Mouse (Mus musculus): Measurements from ENCODE around the gene Myrfl.

Gene Myrfl

GRCm38 (mm10) chr10:116896336-116897177 lies at the start of gene Myrfl:
Gene Myrfl (minus strand): TSS chr10:116896919.
- DNase-seq (ENCODE audit: extremely low read depth, insufficient read length, low spot score), result no peak

DNA sequence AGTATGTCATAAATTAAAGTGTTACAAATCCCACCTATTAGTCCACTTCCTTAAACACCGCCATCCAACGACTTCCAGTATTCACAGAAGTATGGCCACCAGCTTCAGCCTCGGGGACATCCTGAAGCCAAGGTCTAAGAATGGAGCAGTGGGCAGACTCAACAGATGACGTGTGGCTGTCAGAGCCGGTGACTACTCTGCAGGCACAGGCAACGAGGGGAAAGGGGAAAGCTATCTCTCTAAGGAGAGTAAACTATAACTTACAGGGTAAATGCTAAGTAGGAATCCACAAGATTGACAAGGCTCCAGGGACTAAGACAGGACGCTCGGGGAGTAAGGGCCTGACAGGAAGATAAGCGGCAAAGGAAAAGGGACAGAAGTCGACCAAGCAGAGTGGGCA lies 48.2 kb upstream of the Myrfl start:
- no peak for DNase-seq (ENCODE audit: extremely low read depth, insufficient read length, low spot score)

DNA sequence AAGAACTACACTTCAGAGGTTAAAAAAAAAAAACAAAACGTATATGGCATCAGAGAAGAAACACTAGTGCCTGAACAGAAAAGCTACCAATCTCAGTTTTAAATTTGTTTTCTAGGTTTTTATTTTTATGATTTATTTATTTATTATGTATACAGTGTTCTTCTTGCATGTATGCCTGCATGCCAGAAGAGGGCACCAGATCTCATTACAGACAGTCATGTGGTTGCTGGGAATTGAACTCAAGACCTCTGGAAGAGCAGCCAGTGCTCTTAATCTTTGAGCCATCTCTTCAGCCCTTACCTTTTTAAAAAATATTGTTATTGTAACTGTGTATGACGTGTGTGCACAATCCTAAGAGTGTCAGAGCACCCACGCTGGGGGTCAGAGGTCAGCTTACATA lies 47.4 kb upstream of the Myrfl start:
- DNase-seq (ENCODE audit: extremely low read depth, insufficient read length, low spot score), result no peak

DNA sequence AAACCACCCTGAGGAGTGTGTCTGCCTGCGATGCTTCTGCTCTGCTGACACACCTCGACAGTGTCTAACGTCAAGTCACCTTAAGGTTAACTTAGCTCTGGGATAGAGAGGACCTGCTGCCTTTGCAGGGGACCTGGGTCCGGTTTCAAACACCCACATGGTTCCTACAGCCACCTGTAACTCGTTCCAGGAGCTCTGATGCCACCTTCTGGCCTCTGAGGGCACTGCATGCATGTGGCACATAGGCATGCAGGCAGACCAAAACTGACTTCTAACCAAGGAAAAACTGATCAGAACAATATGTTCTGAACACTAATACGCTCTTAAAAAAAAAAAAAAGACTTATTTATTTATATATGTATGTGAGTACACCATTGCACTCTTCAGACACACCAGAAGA lies 46.3 kb upstream of the Myrfl start:
- DNase-seq (ENCODE audit: extremely low read depth, insufficient read length, low spot score), result no peak

GRCm38 (mm10) chr10:116935028-116935427 lies 38.3 kb upstream of the Myrfl start:
- no peak for DNase-seq (ENCODE audit: extremely low read depth, insufficient read length, low spot score)

DNA sequence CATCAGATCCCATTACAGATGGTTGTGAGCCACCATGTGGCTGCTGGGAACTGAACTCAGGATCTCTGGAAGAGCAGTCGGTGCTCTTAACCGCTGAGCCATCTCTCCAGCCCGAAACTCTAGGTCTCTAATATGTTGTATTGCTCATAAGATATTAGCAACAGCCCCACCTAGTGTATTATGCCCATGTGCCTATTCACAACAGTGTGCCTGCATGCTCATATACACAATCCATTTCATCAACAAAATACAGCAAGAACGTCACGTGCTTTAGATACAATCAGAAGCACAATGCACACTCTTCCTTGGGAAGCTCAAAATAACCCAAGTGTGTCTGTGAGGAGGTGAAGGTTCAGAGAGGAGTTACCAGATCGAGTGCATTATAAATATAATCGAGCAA lies 37.1 kb upstream of the Myrfl start:
- no peak for DNase-seq (ENCODE audit: extremely low read depth, insufficient read length, low spot score)

DNA sequence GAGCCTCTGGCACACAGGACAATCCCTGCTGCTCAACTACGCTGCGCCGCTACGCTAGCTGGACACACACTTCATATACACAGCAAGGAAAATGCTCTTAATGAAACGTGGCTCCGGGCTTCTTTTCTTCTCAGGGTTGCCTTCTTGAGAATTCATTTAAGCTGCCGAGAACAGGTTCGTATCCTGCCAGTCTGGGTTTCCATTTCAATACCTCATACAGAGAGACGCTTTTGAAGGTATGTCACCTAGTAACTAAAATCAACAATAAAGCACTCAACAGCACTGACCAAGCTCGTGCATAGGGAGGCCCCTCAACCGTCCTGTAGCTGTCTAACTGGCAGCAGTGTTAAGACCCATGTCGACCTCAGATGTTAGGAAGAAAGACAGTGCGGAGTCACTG lies 35.7 kb upstream of the Myrfl start:
- DNase-seq (ENCODE audit: extremely low read depth, insufficient read length, low spot score), result no peak

- DNase-seq (ENCODE audit: extremely low read depth, insufficient read length, low spot score), result no peak
These were observed 34.9 kb upstream of the Myrfl start for GRCm38 (mm10) chr10:116931497-116932179.

DNA sequence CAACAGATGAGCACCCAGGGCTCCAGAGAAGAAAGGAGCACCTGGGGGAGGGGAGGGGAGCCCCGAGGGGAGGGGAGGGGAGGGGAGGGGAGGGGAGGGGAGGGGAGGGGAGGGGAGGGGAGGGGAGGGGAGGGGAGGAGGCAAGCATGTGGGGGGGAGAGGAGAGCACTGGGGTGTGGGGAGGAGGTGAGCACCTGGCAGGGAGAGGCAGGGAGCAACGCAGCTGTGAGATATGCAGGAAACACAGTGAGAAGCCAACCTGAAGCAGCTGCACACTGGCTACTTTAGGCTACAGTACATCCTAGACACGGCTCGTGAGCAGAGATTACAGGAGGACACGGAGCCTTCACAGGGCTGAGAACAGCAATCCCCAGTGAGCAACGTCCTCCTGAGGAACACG lies 34.2 kb upstream of the Myrfl start:
- no peak for DNase-seq (ENCODE audit: extremely low read depth, insufficient read length, low spot score)

DNA sequence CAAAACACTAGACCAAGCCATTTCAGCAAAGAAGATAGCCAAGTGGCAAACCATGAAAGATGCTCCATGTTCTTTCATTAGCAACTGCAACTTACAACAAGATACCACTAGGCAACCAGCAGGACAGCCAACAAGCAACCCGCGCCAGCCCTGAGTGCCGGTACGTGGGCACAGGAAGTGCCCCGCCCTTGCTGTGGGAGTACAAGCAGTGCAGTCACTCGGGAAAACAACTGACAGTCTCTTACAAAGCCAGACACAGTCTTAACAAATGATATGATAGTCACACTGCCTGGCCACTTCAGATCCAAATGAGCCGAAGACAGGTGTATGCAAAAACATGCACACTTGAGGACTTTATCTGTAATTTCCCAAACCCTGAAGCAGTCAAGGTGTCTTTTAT lies 33.8 kb upstream of the Myrfl start:
- DNase-seq (ENCODE audit: extremely low read depth, insufficient read length, low spot score), result peak; percentile 71

DNA sequence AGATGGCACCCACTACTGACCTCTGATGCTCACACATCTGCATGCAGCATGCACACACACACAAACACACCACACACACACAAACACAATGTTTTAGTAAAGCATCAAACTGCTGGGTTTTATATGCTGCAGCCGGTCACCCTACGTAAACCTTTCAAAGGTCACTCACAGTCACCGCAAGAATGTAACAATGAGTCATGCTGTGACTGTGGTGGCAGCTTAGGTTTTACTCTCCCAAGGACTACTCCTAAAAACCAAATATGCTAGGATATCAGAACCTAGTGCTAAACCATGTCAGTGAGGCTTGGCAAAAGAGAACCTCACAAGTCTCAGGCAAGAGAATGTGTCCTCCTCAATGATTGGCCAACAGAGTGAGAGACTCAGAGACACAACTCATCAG lies 32.1 kb upstream of the Myrfl start:
- DNase-seq (ENCODE audit: extremely low read depth, insufficient read length, low spot score), result peak; percentile 68

- DNase-seq (ENCODE audit: extremely low read depth, insufficient read length, low spot score), result no peak
These were observed 29.9 kb upstream of the Myrfl start for GRCm38 (mm10) chr10:116926428-116927113.

- no peak for DNase-seq (ENCODE audit: extremely low read depth, insufficient read length, low spot score)
These were observed 27.2 kb upstream of the Myrfl start for GRCm38 (mm10) chr10:116923651-116924495.

- no peak for DNase-seq (ENCODE audit: extremely low read depth, insufficient read length, low spot score)
These were observed 25.4 kb upstream of the Myrfl start for GRCm38 (mm10) chr10:116922161-116922560.

DNA sequence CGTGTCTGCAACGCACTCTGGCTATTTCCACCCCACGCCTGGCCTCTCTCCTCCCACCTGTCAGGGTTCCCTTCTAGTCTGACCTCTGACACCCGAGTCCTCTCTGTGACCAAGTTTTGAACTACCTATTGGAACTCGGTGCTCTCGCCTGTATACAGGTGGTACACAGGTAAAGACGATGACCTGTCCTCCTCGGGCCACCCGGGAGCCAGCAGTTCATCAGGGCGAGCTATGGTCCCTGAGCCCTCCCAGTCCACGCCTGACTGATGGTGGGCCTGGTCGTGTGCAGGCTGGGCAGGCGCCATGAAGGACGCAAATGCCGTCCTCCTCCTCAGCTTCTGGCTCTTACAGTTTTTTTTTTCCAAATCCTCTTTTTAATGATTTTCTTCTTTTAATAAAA lies 24.7 kb upstream of the Myrfl start:
- DNase-seq (ENCODE audit: extremely low read depth, insufficient read length, low spot score), result no peak

DNA sequence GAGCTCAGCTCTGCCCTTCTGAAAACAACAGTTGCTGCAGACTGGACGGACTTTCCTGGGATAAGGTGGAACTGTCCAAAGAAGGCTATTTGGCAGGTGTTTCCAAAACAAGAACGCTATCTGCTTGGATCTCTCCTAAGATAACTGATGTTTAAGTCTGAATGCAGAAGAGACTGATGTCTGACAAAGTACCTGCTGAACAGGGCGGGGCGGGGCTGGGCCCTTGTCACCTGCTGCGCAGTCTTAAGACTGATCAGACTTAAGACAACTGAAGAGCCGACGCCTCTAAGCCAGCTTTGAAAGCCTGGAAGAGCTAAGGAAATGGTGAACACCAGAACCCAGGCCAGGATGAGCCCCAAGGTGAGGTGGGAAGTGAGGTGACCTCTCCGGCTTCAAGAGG lies 23.9 kb upstream of the Myrfl start:
- no peak for DNase-seq (ENCODE audit: extremely low read depth, insufficient read length, low spot score)

DNA sequence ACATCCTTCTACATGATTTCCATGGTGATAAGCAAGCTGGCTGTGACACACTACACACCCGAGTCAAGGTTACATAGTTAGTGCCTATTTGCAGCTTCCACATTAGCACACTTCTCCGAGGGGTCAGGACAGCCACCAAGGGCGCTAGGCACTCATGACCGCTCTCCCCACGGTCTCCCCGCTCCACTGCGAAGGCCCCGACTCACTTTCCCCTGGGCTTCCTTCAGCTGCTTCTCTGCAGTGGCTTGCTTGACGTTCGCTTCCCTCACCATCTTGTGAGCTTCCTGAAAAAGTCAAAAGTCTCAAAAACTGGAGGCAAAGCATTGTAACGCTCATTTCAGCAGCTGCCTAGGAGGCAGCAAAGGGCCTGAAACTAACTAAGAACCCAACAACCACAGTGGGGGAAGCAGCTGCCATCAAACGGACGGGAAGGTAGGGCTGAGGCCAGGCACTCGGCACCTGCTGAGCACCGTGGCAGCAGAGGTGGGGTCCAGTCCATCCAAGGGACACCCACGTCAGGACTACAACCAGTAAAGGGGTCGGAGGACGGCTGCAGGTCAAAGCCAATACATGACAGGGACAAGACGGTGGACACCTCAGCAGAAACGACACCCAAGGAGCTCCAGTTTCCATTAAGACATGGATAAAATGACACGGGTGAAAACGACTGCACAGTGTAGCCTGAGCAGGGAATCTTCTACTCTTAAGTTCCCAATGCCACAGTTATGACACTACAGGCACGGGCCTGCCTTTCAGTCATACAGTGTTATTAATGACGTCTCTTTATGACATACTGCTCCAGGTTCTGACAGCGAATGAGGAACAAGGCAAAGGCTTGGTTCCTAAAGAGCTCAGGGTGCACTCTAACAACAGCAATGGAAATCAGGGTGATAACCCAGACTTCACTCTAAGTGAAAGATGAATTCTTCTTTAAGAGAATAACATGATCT lies 22.9 kb upstream of the Myrfl start:
- DNase-seq (ENCODE audit: extremely low read depth, insufficient read length, low spot score), result no peak

GRCm38 (mm10) chr10:116916581-116916980 lies 19.9 kb upstream of the Myrfl start:
- DNase-seq (ENCODE audit: extremely low read depth, insufficient read length, low spot score), result no peak

GRCm38 (mm10) chr10:116915286-116915685 lies 18.6 kb upstream of the Myrfl start:
- DNase-seq (ENCODE audit: extremely low read depth, insufficient read length, low spot score), result no peak

DNA sequence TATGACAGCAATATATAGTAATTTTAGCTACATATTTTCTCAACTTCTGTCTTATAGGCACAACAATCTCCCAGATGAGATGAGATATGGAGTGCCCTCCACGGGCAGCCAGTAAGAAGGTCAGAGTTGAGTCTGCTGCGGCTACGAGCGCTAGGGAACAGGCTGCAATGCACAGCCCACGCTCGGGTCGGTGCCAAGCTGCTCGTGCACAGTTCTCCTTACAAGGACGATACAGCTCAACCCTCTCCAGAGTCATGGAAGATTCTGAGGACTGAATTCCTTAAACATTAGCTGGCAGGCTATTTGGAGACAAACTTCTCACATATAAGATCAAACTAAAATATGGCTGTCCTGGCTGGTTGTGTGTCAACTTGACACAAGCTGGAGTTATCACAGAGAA lies 17.9 kb upstream of the Myrfl start:
- DNase-seq (ENCODE audit: extremely low read depth, insufficient read length, low spot score), result no peak
